Mouse (Mus musculus) stomach, postnatal 0 days (tissue): ENCODE data around the gene Gas7.

ENCODE experiments used
- CTCF ChIP-seq: IDR thresholded peaks from 2 replicates; pipeline ENCODE4 v1.5.1; 2016; ENCODE audit warnings: antibody characterized with exemption, low read depth, mild to moderate bottlenecking, moderate library complexity
- EP300 ChIP-seq: optimal IDR thresholded peaks from 2 replicates; pipeline ENCODE3; 2016; ENCODE audit warnings: antibody characterized with exemption

DNA sequence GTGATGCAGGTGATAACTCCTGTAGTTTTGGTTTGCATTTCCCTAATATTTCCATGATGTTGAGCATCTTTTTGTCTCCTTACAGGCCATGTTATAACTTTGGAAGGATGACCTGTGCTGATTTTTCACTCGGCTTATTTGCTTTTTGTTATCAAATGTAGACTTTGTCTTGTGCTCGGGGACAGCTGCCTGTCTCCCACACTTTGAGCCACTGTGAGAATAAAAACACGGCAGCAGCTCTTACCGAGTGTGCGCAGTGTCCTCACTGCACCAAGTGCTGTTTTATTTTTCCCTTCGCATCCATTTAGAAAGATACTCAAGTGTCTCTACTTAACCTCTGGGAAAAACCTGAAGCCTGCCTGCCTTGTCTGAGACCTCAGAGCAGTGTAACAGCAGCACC, 129.8 kb downstream of the Gas7 start:
- no peak for TF ChIP-seq CTCF
- TF ChIP-seq EP300: no peak
